Mouse (Mus musculus): ENCODE measurements around the gene Mrps2. TPM values are rescaled to one million over a fixed set of nuclear protein-coding genes. Genes with fewer than 3 reads are reported as not detected.

Gene Mrps2
- polyA plus RNA-seq, 1 experiment from 2014 or later, result 26.5 TPM

DNA sequence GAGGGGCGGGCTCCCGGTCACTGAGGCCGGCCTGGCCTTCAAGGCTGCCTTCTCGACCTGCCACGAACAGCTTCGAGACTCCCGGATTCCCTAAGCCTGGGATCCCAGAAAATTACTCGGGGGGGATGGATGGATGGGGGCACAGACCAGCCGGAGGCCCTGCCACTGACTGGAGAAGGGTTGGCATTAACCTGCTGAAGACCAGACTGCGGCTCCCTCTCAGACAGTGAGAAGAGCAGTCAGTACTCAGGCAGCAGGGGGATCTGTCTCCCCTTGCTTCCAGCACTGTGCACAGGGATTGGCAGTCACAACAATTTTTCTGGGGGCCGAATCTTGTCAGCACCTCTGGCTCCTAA lies 20.6 kb upstream of the Mrps2 start:
- no peaks in the 10 kb centered on the region for H3K9me3 ChIP-seq (ENCODE audit: low read length)
- no peaks in the 10 kb centered on the region for H3K36me3 ChIP-seq (replicated peaks; ENCODE audit: insufficient read depth, low read length)
- DNase-seq (no peak), ATAC-seq (no peak)
- peaks cover 31% of the 10 kb centered on the region for H3K27me3 ChIP-seq (ENCODE audit: insufficient read depth, low read length)
- H3K4me2 ChIP-seq (ENCODE audit: low read depth, low read length), result peak overlapping the region; percentile 91
- peak overlapping the region; percentile 53 for H3K4me3 ChIP-seq (ENCODE audit: low read depth, low read length)
- H3K4me1 ChIP-seq (ENCODE audit: insufficient read depth), result 0 out of 2 replicates have a peak, but pooled peaks cover 3% of the 10 kb centered on the region
- H3K27ac ChIP-seq (ENCODE audit: low read depth), result no peak overlapping the region
- no peak for TF ChIP-seq EP300 (IDR thresholded peaks at IDR 0.05; ENCODE audit: low read depth)
- TF ChIP-seq CTCF (IDR thresholded peaks at IDR 0.05; ENCODE audit: low read depth), result no peak
- peak overlapping the region; percentile 22; the same call in 1 of the 2 replicates for H3K9ac ChIP-seq (replicated peaks)
- WGBS (ENCODE audit: insufficient replicate concordance), result 13% methylated on average over 11 of the region's 11 CpGs

DNA sequence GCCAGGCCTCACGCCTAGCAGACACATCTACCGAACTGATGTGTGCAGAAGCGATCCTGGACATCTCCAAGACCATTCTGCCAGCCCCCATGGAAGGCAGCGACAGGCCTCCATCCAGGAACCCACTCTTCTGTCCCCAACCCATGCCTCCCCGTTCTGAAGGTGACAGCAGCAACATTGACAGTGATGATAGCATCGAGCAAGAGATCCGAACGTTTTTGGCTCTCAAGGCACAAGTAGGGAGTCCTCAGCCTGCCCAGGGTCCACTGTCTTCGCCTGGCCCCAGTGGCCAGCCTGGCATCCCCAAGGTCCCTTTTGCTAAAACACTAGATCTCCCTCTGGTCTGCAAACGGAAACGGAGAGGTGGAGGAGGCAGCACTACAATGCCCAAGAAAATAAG lies 16.2 kb upstream of the Mrps2 start:
- TF ChIP-seq EP300 (IDR thresholded peaks at IDR 0.05; ENCODE audit: low read depth) (no peak), CTCF (IDR thresholded peaks at IDR 0.05; ENCODE audit: low read depth) (no peak)
- ATAC-seq, result no peak

DNA sequence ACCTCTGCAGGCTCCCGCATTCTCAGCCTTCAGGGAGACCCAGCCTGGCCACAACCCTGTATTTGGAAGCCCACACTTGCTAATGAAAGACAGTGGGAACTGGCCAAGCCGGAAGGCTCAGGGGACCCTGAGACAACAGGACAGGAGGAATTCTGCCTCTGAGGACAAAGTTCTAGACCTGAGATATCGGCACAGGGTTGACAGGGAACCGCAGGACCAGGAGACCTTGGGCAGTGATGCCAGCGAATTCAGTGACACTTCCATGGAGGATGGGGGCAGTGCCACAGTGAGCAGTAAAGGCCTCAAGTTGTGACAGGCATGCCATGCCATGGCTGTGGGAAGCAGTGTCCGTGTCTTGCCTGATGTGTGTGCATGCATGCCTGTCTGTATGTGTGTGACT lies 14.3 kb upstream of the Mrps2 start:
- no peaks in the 10 kb centered on the region for H3K36me3 ChIP-seq (replicated peaks; ENCODE audit: insufficient read depth, low read length)
- H3K27me3 ChIP-seq (ENCODE audit: insufficient read depth, low read length), result no peaks in the 10 kb centered on the region
- WGBS (ENCODE audit: insufficient replicate concordance), result 82% methylated on average over 6 of the region's 6 CpGs
- no peak for TF ChIP-seq EP300 (IDR thresholded peaks at IDR 0.05; ENCODE audit: low read depth)
- no peak for TF ChIP-seq CTCF (IDR thresholded peaks at IDR 0.05; ENCODE audit: low read depth)
- DNase-seq, result no peak
- no peak for ATAC-seq
- no peaks in the 10 kb centered on the region for H3K9me3 ChIP-seq (ENCODE audit: low read length)
- no peaks in the 10 kb centered on the region for H3K4me1 ChIP-seq (ENCODE audit: insufficient read depth)
- no peak overlapping the region for H3K9ac ChIP-seq (replicated peaks)
- no peak overlapping the region for H3K27ac ChIP-seq (ENCODE audit: low read depth)
- H3K4me3 ChIP-seq (ENCODE audit: low read depth, low read length), result no peak overlapping the region
- H3K4me2 ChIP-seq (ENCODE audit: low read depth, low read length), result no peak overlapping the region

More for the DNA sequence above, 16.2 kb upstream of the Mrps2 start:
- Histone ChIP-seq H3K4me1 (ENCODE audit: insufficient read depth) (no peaks in the 10 kb centered on the region), H3K4me3 (ENCODE audit: low read depth, low read length) (no peak overlapping the region), H3K36me3 (replicated peaks; ENCODE audit: insufficient read depth, low read length) (no peaks in the 10 kb centered on the region), H3K27me3 (ENCODE audit: insufficient read depth, low read length) (peaks cover 15% of the 10 kb centered on the region), H3K4me2 (ENCODE audit: low read depth, low read length) (no peak overlapping the region), H3K27ac (ENCODE audit: low read depth) (no peak overlapping the region), H3K9me3 (ENCODE audit: low read length) (no peaks in the 10 kb centered on the region), H3K9ac (replicated peaks) (no peak overlapping the region)
- DNase-seq, result no peak
- WGBS (ENCODE audit: insufficient replicate concordance), result 69% methylated on average over 11 of the region's 11 CpGs

DNA sequence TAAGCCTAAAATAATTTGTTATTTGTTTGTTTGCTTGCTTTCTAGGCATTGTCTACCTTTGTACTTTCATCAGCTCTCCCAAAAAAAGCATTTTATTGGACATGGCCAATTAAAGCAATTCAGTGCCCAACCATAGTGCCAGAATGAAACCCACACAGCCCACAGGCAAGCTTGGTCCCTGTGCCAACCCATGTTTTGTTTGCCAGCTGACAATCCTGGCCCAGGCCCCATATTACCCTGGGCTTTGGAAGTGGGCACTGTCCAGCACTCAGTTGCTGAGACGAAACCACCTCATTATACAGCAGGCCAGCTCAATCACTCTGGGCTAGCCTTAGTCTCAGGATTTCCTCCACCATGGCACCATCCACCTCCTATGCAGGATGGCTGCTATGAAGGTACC lies 11.2 kb upstream of the Mrps2 start:
- no peaks in the 10 kb centered on the region for H3K27me3 ChIP-seq (ENCODE audit: insufficient read depth, low read length)
- H3K4me1 ChIP-seq (ENCODE audit: insufficient read depth), result no peaks in the 10 kb centered on the region
- H3K9ac ChIP-seq (replicated peaks), result no peak overlapping the region
- 79% methylated on average over 1 of the region's 1 CpGs for WGBS (ENCODE audit: insufficient replicate concordance)
- no peak for TF ChIP-seq CTCF (IDR thresholded peaks at IDR 0.05; ENCODE audit: low read depth)
- TF ChIP-seq EP300 (IDR thresholded peaks at IDR 0.05; ENCODE audit: low read depth), result no peak
- H3K4me3 ChIP-seq (ENCODE audit: low read depth, low read length), result no peak overlapping the region
- no peaks in the 10 kb centered on the region for H3K36me3 ChIP-seq (replicated peaks; ENCODE audit: insufficient read depth, low read length)
- ATAC-seq (no peak), DNase-seq (no peak)
- no peaks in the 10 kb centered on the region for H3K9me3 ChIP-seq (ENCODE audit: low read length)
- no peak overlapping the region for H3K4me2 ChIP-seq (ENCODE audit: low read depth, low read length)
- no peak overlapping the region for H3K27ac ChIP-seq (ENCODE audit: low read depth)

DNA sequence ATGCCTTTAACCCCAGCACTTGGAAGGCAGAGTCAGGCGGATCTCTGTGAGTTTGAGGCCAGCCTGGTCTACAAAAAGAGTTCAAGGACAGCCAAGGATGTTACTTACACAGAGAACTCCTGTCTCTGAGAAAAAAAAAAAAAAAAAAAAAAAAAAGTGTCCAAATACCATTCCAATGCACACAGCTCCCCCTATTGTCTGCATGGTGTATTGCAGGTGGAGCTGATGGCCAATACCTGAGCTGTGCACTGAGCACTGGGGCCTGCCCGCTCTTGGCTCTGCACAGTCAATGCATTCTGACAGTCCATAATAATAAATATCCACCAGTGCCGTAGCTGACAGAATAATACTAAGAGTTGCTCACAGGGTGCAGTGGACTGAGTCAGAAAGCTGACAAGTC lies 3.9 kb upstream of the Mrps2 start:
- peak; percentile 59 for DNase-seq
- Histone ChIP-seq H3K36me3 (replicated peaks; ENCODE audit: insufficient read depth, low read length) (no peaks in the 10 kb centered on the region), H3K27me3 (ENCODE audit: insufficient read depth, low read length) (peaks cover 3% of the 10 kb centered on the region; the same call in 1 of the 2 replicates), H3K4me3 (ENCODE audit: low read depth, low read length) (no peak overlapping the region), H3K27ac (ENCODE audit: low read depth) (no peak overlapping the region), H3K4me1 (ENCODE audit: insufficient read depth) (peaks cover 15% of the 10 kb centered on the region), H3K4me2 (ENCODE audit: low read depth, low read length) (no peak overlapping the region), H3K9ac (replicated peaks) (no peak overlapping the region), H3K9me3 (ENCODE audit: low read length) (no peaks in the 10 kb centered on the region)
- ATAC-seq, result no peak
- WGBS (ENCODE audit: insufficient replicate concordance), result 46% methylated on average over 3 of the region's 3 CpGs
- TF ChIP-seq CTCF (IDR thresholded peaks at IDR 0.05; ENCODE audit: low read depth) (peak; percentile 74), EP300 (IDR thresholded peaks at IDR 0.05; ENCODE audit: low read depth) (no peak)

DNA sequence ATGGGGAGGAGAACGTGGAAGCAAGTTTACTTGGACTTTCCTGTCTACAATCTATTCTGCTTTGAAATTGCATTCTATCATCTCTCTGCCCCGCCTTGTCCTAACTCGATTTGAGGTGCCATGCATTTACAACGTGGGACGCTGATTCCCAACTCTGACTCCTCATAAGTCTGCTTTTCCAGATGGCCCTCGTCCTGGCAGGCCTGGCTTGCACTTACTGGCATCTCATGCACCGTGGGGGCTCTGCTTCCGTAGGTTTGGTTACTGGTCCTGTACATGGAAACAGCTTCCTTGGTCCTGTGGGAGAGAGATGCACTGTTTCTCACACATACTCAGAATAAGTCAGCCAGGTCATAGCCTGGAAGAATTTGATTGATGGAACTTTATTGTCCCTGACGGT lies 2.9 kb upstream of the Mrps2 start:
- Histone ChIP-seq H3K27ac (ENCODE audit: low read depth) (no peak overlapping the region), H3K9ac (replicated peaks) (no peak overlapping the region), H3K27me3 (ENCODE audit: insufficient read depth, low read length) (peaks cover 3% of the 10 kb centered on the region; the same call in 1 of the 2 replicates), H3K4me3 (ENCODE audit: low read depth, low read length) (no peak overlapping the region), H3K36me3 (replicated peaks; ENCODE audit: insufficient read depth, low read length) (peaks cover 8% of the 10 kb centered on the region), H3K9me3 (ENCODE audit: low read length) (no peaks in the 10 kb centered on the region), H3K4me1 (ENCODE audit: insufficient read depth) (peaks cover 16% of the 10 kb centered on the region), H3K4me2 (ENCODE audit: low read depth, low read length) (no peak overlapping the region)
- TF ChIP-seq EP300 (IDR thresholded peaks at IDR 0.05; ENCODE audit: low read depth), result no peak
- no peak for TF ChIP-seq CTCF (IDR thresholded peaks at IDR 0.05; ENCODE audit: low read depth)
- DNase-seq (no peak), ATAC-seq (no peak)
- WGBS (ENCODE audit: insufficient replicate concordance), result 83% methylated on average over 9 of the region's 9 CpGs

Measured in liver, postnatal 0 days (tissue).